Mouse (Mus musculus) limb, embryonic 10.5 days (tissue): Measurements from ENCODE around the gene Uba3. TPM values are rescaled to one million over a fixed set of nuclear protein-coding genes. Genes with fewer than 3 reads are reported as not detected.

Experiments
- DNase-seq: peaks from one replicate; pipeline ENCODE4 v3.0.0-alpha.2; 2017; ENCODE audit warnings: low spot score
- H3K27ac ChIP-seq: fragments of 300-500 bp; sonication (generic); 2 replicates; pipeline ENCODE4 v1.5.1; 2016; ENCODE audit warnings: mild to moderate bottlenecking
- H3K27me3 ChIP-seq: fragments of 300-500 bp; sonication (generic); 2 replicates; pipeline ENCODE4 v1.6.1; 2016; ENCODE audit warnings: low read depth, mild to moderate bottlenecking; ENCODE audit not compliant: poor library complexity, severe bottlenecking
- H3K36me3 ChIP-seq: fragments of 300-500 bp; sonication (generic); 2 replicates; pipeline ENCODE4 v1.6.1; 2016; ENCODE audit warnings: mild to moderate bottlenecking, moderate library complexity
- H3K4me1 ChIP-seq: fragments of 300-500 bp; sonication (generic); 2 replicates; pipeline ENCODE4 v1.6.1; 2016
- H3K4me3 ChIP-seq: fragments of 300-500 bp; sonication (generic); 2 replicates; pipeline ENCODE4 v1.5.1; 2016; ENCODE audit warnings: mild to moderate bottlenecking, moderate library complexity
- H3K9me3 ChIP-seq: fragments of 300-500 bp; sonication (generic); replicated peaks from 2 replicates; pipeline ENCODE4 v1.6.1; 2016; ENCODE audit warnings: mild to moderate bottlenecking
- WGBS: fragments of 180-500 bp; shearing (Covaris S2); methylation state at CpG from one replicate; pipeline ENCODE4 v1.1.7; 2016; 5-methylcytosine and 5-hydroxymethylcytosine counted together
- polyA plus RNA-seq: library from polyadenylated mRNA; unstranded; fragments of >200 nt; fragmentation: Nextera tagmentation; extraction: Ambion mirVana; gene quantifications from 2 replicates; pipeline ENCODE4 v1.2.1, GENCODE M21; 2016

The Uba3 gene
- 85.0 and 96.2 TPM in 2 replicates for polyA plus RNA-seq

- no peaks in the 10 kb centered on the region for H3K9me3 ChIP-seq
- peaks cover 12% of the 10 kb centered on the region for H3K36me3 ChIP-seq
- peak within 1 kb of the TSS; percentile 91 for H3K4me3 ChIP-seq
- H3K27me3 ChIP-seq, result no peaks in the 10 kb centered on the region
- 1% methylated on average over 38 of the region's 38 CpGs for WGBS
- peak within 1 kb of the TSS; percentile 97 for H3K27ac ChIP-seq
- DNase-seq, result peak; percentile 100
- peaks cover 26% of the 10 kb centered on the region for H3K4me1 ChIP-seq
Observed at GRCm38 (mm10) chr6:97205439-97205885, at the start of gene Uba3. Gene Uba3 (minus strand): TSS chr6:97205647.

- Histone ChIP-seq H3K27ac (no peak within 1 kb of the TSS), H3K9me3 (no peaks in the 10 kb centered on the region), H3K36me3 (no peaks in the 10 kb centered on the region), H3K4me1 (0 out of 2 replicates have a peak, but pooled peaks cover 3% of the 10 kb centered on the region), H3K4me3 (no peak within 1 kb of the TSS), H3K27me3 (no peaks in the 10 kb centered on the region)
- no peak for DNase-seq
- 43% methylated on average over 9 of the region's 9 CpGs for WGBS
Observed at GRCm38 (mm10) chr6:97252711-97253221, 47.3 kb upstream of the Uba3 start, which contains the start of gene Lmod3. Gene Lmod3 (minus strand): TSS chr6:97252759.

- no peaks in the 10 kb centered on the region for H3K9me3 ChIP-seq
- H3K36me3 ChIP-seq, result no peaks in the 10 kb centered on the region
- WGBS, result 61% methylated on average over 5 of the region's 5 CpGs
- H3K27me3 ChIP-seq, result no peaks in the 10 kb centered on the region
- no peak for DNase-seq
- no peak overlapping the region for H3K4me3 ChIP-seq
- 0 out of 2 replicates have a peak, but pooled peaks cover 3% of the 10 kb centered on the region for H3K4me1 ChIP-seq
- H3K27ac ChIP-seq, result no peak overlapping the region
Observed at GRCm38 (mm10) chr6:97252086-97252485, 46.6 kb upstream of the Uba3 start.

- peak; percentile 61 for DNase-seq
- Histone ChIP-seq H3K4me1 (0 out of 2 replicates have a peak, but pooled peaks cover 3% of the 10 kb centered on the region), H3K27me3 (no peaks in the 10 kb centered on the region), H3K4me3 (no peak overlapping the region), H3K9me3 (no peaks in the 10 kb centered on the region), H3K27ac (no peak overlapping the region), H3K36me3 (no peaks in the 10 kb centered on the region)
- WGBS, result 53% methylated on average over 6 of the region's 6 CpGs
Observed at GRCm38 (mm10) chr6:97250966-97251365, 45.5 kb upstream of the Uba3 start.

- no peak overlapping the region for H3K4me3 ChIP-seq
- H3K36me3 ChIP-seq, result no peaks in the 10 kb centered on the region
- no peaks in the 10 kb centered on the region for H3K27me3 ChIP-seq
- no peak for DNase-seq
- H3K4me1 ChIP-seq, result no peaks in the 10 kb centered on the region
- H3K27ac ChIP-seq, result no peak overlapping the region
- no peaks in the 10 kb centered on the region for H3K9me3 ChIP-seq
Observed at GRCm38 (mm10) chr6:97245200-97245599, 39.8 kb upstream of the Uba3 start.

GRCm38 (mm10) chr6:97242522-97242921 is 37.1 kb upstream of the Uba3 start:
- H3K27me3 ChIP-seq, result no peaks in the 10 kb centered on the region
- H3K36me3 ChIP-seq, result no peaks in the 10 kb centered on the region
- H3K27ac ChIP-seq, result no peak overlapping the region
- H3K9me3 ChIP-seq, result no peaks in the 10 kb centered on the region; the same call in 1 of the 2 replicates
- no peak for DNase-seq
- no peaks in the 10 kb centered on the region for H3K4me1 ChIP-seq
- no peak overlapping the region for H3K4me3 ChIP-seq
- 88% methylated on average over 4 of the region's 4 CpGs for WGBS

GRCm38 (mm10) chr6:97240092-97240491 is 34.6 kb upstream of the Uba3 start:
- Histone ChIP-seq H3K9me3 (no peaks in the 10 kb centered on the region; the same call in 1 of the 2 replicates), H3K27me3 (no peaks in the 10 kb centered on the region), H3K36me3 (no peaks in the 10 kb centered on the region), H3K4me1 (no peaks in the 10 kb centered on the region), H3K27ac (no peak overlapping the region), H3K4me3 (no peak overlapping the region)
- WGBS, result 92% methylated on average over 5 of the region's 5 CpGs
- no peak for DNase-seq

- WGBS, result 95% methylated on average over 6 of the region's 6 CpGs
Observed at GRCm38 (mm10) chr6:97239360-97239759, 33.9 kb upstream of the Uba3 start.

GRCm38 (mm10) chr6:97236088-97236487 is 30.6 kb upstream of the Uba3 start:
- Histone ChIP-seq H3K4me3 (no peak overlapping the region), H3K27ac (no peak overlapping the region), H3K9me3 (no peaks in the 10 kb centered on the region; the same call in 1 of the 2 replicates), H3K36me3 (peaks cover 5% of the 10 kb centered on the region; the same call in 1 of the 2 replicates), H3K27me3 (no peaks in the 10 kb centered on the region), H3K4me1 (no peaks in the 10 kb centered on the region)
- WGBS, result 93% methylated on average over 5 of the region's 5 CpGs
- DNase-seq, result no peak

More at GRCm38 (mm10) chr6:97239360-97239759, 33.9 kb upstream of the Uba3 start:
- H3K4me3 ChIP-seq, result no peak overlapping the region
- no peaks in the 10 kb centered on the region for H3K27me3 ChIP-seq
- H3K9me3 ChIP-seq, result no peaks in the 10 kb centered on the region; the same call in 1 of the 2 replicates
- H3K27ac ChIP-seq, result no peak overlapping the region
- no peak for DNase-seq
- no peaks in the 10 kb centered on the region for H3K36me3 ChIP-seq
- H3K4me1 ChIP-seq, result no peaks in the 10 kb centered on the region

- no peaks in the 10 kb centered on the region; the same call in 1 of the 2 replicates for H3K9me3 ChIP-seq
- no peaks in the 10 kb centered on the region for H3K27me3 ChIP-seq
- H3K4me1 ChIP-seq, result no peaks in the 10 kb centered on the region
- peaks cover 5% of the 10 kb centered on the region; the same call in 1 of the 2 replicates for H3K36me3 ChIP-seq
- DNase-seq, result no peak
- no peak overlapping the region for H3K27ac ChIP-seq
- 89% methylated on average over 7 of the region's 7 CpGs for WGBS
- H3K4me3 ChIP-seq, result no peak overlapping the region
Observed at GRCm38 (mm10) chr6:97234911-97235668, 29.6 kb upstream of the Uba3 start.

GRCm38 (mm10) chr6:97227067-97227847 is 21.8 kb upstream of the Uba3 start:
- Histone ChIP-seq H3K27ac (no peak overlapping the region), H3K36me3 (peaks cover 6% of the 10 kb centered on the region; the same call in 1 of the 2 replicates), H3K4me1 (peaks cover 10% of the 10 kb centered on the region; the same call in 1 of the 2 replicates), H3K4me3 (no peak overlapping the region), H3K27me3 (no peaks in the 10 kb centered on the region), H3K9me3 (no peaks in the 10 kb centered on the region)
- 96% methylated on average over 9 of the region's 9 CpGs for WGBS
- DNase-seq, result no peak

GRCm38 (mm10) chr6:97226083-97226491 is 20.6 kb upstream of the Uba3 start:
- Histone ChIP-seq H3K9me3 (no peaks in the 10 kb centered on the region), H3K4me1 (peaks cover 22% of the 10 kb centered on the region; the same call in 1 of the 2 replicates), H3K36me3 (peaks cover 6% of the 10 kb centered on the region; the same call in 1 of the 2 replicates), H3K4me3 (no peak overlapping the region), H3K27me3 (no peaks in the 10 kb centered on the region), H3K27ac (no peak overlapping the region)
- no peak for DNase-seq
- WGBS, result 69% methylated on average over 1 of the region's 1 CpGs
